In the genomic region with DNA sequence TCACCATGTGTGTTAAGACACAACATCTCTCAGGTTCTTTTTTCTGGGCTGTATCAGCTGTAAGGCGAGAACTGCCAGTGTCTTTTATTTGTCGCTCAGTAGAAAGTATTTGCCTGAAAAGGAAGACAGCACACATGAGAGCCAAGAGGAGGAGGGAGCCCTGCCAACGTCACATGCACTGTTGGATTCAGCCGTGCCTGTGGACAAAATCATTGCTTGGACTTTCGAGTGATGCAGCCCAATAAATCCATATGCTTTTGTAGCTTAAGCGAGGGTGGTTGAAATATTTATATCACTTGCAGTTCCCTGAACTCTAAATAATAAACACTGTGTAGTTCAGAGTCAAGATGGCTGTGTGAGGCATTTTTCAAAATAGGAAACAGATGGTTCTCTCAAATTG, we compare ENCODE assay signal across 8 mouse cellular contexts.
A peak's percentile ranks its signal among the peaks of the same experiment; 100 is the strongest.
DNase-seq lines count a peak whose midpoint lies in the region.

No protein-coding gene starts in this region.

- intact Hi-C loops in left cerebral cortex, postnatal 36 days (cut with DNase I), result loop anchor here (5.0 kb wide), 1 partner anchor 49 kb away; no protein-coding TSS in a partner anchor

- DNase-seq in kidney, postnatal 10 days, result peak; percentile 28
- no peak for DNase-seq in kidney, adult 9 months
- peak; percentile 72 for DNase-seq in cerebellum, adult 9-11 months
- DNase-seq in gastrocnemius, postnatal 10 days, result peak; percentile 32
- peak; percentile 65 to 75 for DNase-seq in left cerebral cortex, postnatal 36 days (ENCODE audit: low spot score in 2 of 2)
- DNase-seq in testis, postnatal 10 days (ENCODE audit: low spot score), result no peak
- DNase-seq in embryo, embryonic 10.5 days (ENCODE audit: low spot score), result no peak
- DNase-seq in adrenal gland, adult 8-10 months, result no peak

Comparison
In these comparisons a context has a peak if more than half of its experiments do, and no peak if none do; other contexts are left out.
1. DNase-seq: peak in kidney, postnatal 10 days (single experiment), cerebellum, adult 9-11 months (single experiment), gastrocnemius, postnatal 10 days (single experiment) and left cerebral cortex, postnatal 36 days (2 of 2); none in kidney, adult 9 months (single experiment), testis, postnatal 10 days (single experiment), embryo, embryonic 10.5 days (single experiment) and adrenal gland, adult 8-10 months (single experiment).